Mouse (Mus musculus): ENCODE results near the gene Cacna1c. TPM values are rescaled to one million over a fixed set of nuclear protein-coding genes. Genes with fewer than 3 reads are reported as not detected.

Gene Cacna1c
- 10 to 100 TPM; 60.6 to 70.9 TPM for total RNA-seq (2021)

- DNase-seq (ENCODE audit: low spot score in 2 of 2) = no peak
- intact Hi-C loops (cut with DNase I) = no loop called here
These were observed at the start of gene Cacna1c for GRCm38 (mm10) chr6:119196382-119197305. TSS of gene Cacna1c (minus strand) at chr6:119196418.

GRCm38 (mm10) chr6:119240871-119241705 is 44.9 kb upstream of the Cacna1c start:
- intact Hi-C loops (cut with DNase I) = no loop called here
- no peak for DNase-seq (ENCODE audit: low spot score in 2 of 2)

GRCm38 (mm10) chr6:119240256-119240655 is 44.0 kb upstream of the Cacna1c start:
- intact Hi-C loops (cut with DNase I) = no loop called here
- no peak for DNase-seq (ENCODE audit: low spot score in 2 of 2)

- DNase-seq (ENCODE audit: low spot score in 2 of 2) = no peak
- intact Hi-C loops (cut with DNase I) = no loop called here
These were observed 43.3 kb upstream of the Cacna1c start for GRCm38 (mm10) chr6:119239341-119240005.

GRCm38 (mm10) chr6:119237427-119237989 is 41.3 kb upstream of the Cacna1c start:
- intact Hi-C loops (cut with DNase I) = no loop called here
- peak; percentile 60 to 74 for DNase-seq (ENCODE audit: low spot score in 2 of 2)

- intact Hi-C loops (cut with DNase I) = no loop called here
- no peak for DNase-seq (ENCODE audit: low spot score in 2 of 2)
These were observed 40.0 kb upstream of the Cacna1c start, which contains the start of gene Cacna2d4 for GRCm38 (mm10) chr6:119236241-119236640. TSS of gene Cacna2d4 (plus strand) at chr6:119236526.

- DNase-seq (ENCODE audit: low spot score in 2 of 2) = no peak
- intact Hi-C loops (cut with DNase I) = no loop called here
These were observed 39.2 kb upstream of the Cacna1c start for GRCm38 (mm10) chr6:119235441-119235840.

- intact Hi-C loops (cut with DNase I) = no loop called here
- DNase-seq (ENCODE audit: low spot score in 2 of 2) = no peak
These were observed 36.8 kb upstream of the Cacna1c start for GRCm38 (mm10) chr6:119233066-119233465.

GRCm38 (mm10) chr6:119228861-119229603 is 32.8 kb upstream of the Cacna1c start:
- intact Hi-C loops (cut with DNase I) = no loop called here
- peak in 1 of 2 experiments; percentile 71 for DNase-seq (ENCODE audit: low spot score in 2 of 2)

- no peak for DNase-seq (ENCODE audit: low spot score in 2 of 2)
- intact Hi-C loops (cut with DNase I) = no loop called here
These were observed 30.8 kb upstream of the Cacna1c start for GRCm38 (mm10) chr6:119227001-119227400.

- no peak for DNase-seq (ENCODE audit: low spot score in 2 of 2)
- intact Hi-C loops (cut with DNase I) = loop anchor here (1.0 kb wide), 1 partner anchor 105 kb away; the partner anchor contains the start of gene Lrtm2
These were observed 29.5 kb upstream of the Cacna1c start for GRCm38 (mm10) chr6:119225731-119226130.

- intact Hi-C loops (cut with DNase I) = loop anchor here (1.0 kb wide), 1 partner anchor 105 kb away; the partner anchor contains the start of gene Lrtm2
- DNase-seq (ENCODE audit: low spot score in 2 of 2) = no peak
These were observed 29.0 kb upstream of the Cacna1c start for GRCm38 (mm10) chr6:119225226-119225625.

GRCm38 (mm10) chr6:119224451-119225195 is 28.4 kb upstream of the Cacna1c start:
- intact Hi-C loops (cut with DNase I) = loop anchor here (1.0 to 5.0 kb wide), 2 partner anchors 58 to 106 kb away; partner anchors contain the start of gene Lrtm2
- peak in 1 of 2 experiments; percentile 64 for DNase-seq (ENCODE audit: low spot score in 2 of 2)

GRCm38 (mm10) chr6:119220297-119220696 is 24.1 kb upstream of the Cacna1c start:
- intact Hi-C loops (cut with DNase I) = loop anchor here (1.0 to 5.0 kb wide), 4 partner anchors 62 to 224 kb away; no protein-coding TSS in a partner anchor
- peak; percentile 76 to 83 for DNase-seq (ENCODE audit: low spot score in 2 of 2)

GRCm38 (mm10) chr6:119219237-119219870 is 23.1 kb upstream of the Cacna1c start:
- intact Hi-C loops (cut with DNase I) = loop anchor here (10.0 kb wide), 1 partner anchor 595 kb away; no protein-coding TSS in a partner anchor
- peak in 1 of 2 experiments; percentile 53 for DNase-seq (ENCODE audit: low spot score in 2 of 2)

- DNase-seq (ENCODE audit: low spot score in 2 of 2) = no peak
- intact Hi-C loops (cut with DNase I) = loop anchor here (10.0 kb wide), 1 partner anchor 594 kb away; no protein-coding TSS in a partner anchor
These were observed 22.4 kb upstream of the Cacna1c start for GRCm38 (mm10) chr6:119218591-119218990.

GRCm38 (mm10) chr6:119217661-119218060 is 21.4 kb upstream of the Cacna1c start:
- intact Hi-C loops (cut with DNase I) = loop anchor here (10.0 kb wide), 1 partner anchor 593 kb away; no protein-coding TSS in a partner anchor
- DNase-seq (ENCODE audit: low spot score in 2 of 2) = no peak

All from left cerebral cortex, postnatal 25 days (tissue).